Mouse (Mus musculus) MEL (cell line): ENCODE measurements around the gene Abcc4.

ENCODE experiments used
- ELF1 ChIP-seq: IDR thresholded peaks from 2 replicates; pipeline ENCODE4 v1.6.1; 2014; ENCODE audit warnings: low read depth, mild to moderate bottlenecking, inconsistent platforms, low read length, improper control_type of control experiment, moderate library complexity
- ETS1 ChIP-seq: IDR thresholded peaks from 2 replicates; pipeline ENCODE4 v1.6.1; 2012; ENCODE audit warnings: low read depth, mild to moderate bottlenecking, inconsistent platforms, low read length, improper control_type of control experiment, moderate library complexity
- POLR2A ChIP-seq, 2 experiments: IDR thresholded peaks; 2 replicates each; pipeline ENCODE4 v1.6.1; 2011 to 2012; ENCODE audit warnings: low read length in 2 of 2, mild to moderate bottlenecking in 2 of 2, control low read depth in 1 of 2, improper control_type of control experiment in 1 of 2, low read depth in 1 of 2, moderate library complexity in 1 of 2; ENCODE audit not compliant: control insufficient read depth in 1 of 2, insufficient read depth in 1 of 2, poor library complexity in 1 of 2
- TAL1 ChIP-seq: IDR thresholded peaks from 2 replicates; pipeline ENCODE4 v1.6.1; 2012; ENCODE audit warnings: mild to moderate bottlenecking, inconsistent platforms, low read length, moderate library complexity, mixed read lengths
- USF1 ChIP-seq: IDR thresholded peaks from 2 replicates; pipeline ENCODE4 v1.6.1; 2014; ENCODE audit warnings: low read depth, mild to moderate bottlenecking, inconsistent platforms, low read length, improper control_type of control experiment, moderate library complexity

GRCm38 (mm10) chr14:118496767-118497166 is 209.3 kb downstream of the Abcc4 start:
- no peak for TF ChIP-seq USF1
- no peak for TF ChIP-seq POLR2A (IDR thresholded peaks at IDR 0.05; ENCODE audit: control insufficient read depth in 1 of 2, insufficient read depth in 1 of 2, low read depth in 1 of 2, low read length in 2 of 2, poor library complexity in 1 of 2)
- no peak for TF ChIP-seq TAL1
- no peak for TF ChIP-seq ETS1
- TF ChIP-seq ELF1: no peak
